Mouse (Mus musculus): ENCODE measurements around the gene 9430038I01Rik. TPM values are rescaled to one million over a fixed set of nuclear protein-coding genes. Genes with fewer than 3 reads are reported as not detected.

The 9430038I01Rik gene
- polyA plus RNA-seq, 2 experiments: 16.0 to 23.6 TPM

- no peak overlapping the region for H3K9ac ChIP-seq (ENCODE audit: low read depth, low read length, severe bottlenecking)
- H3K4me3 ChIP-seq (replicated peaks; ENCODE audit: low read length): no peak overlapping the region
- no peaks in the 10 kb centered on the region for H3K36me3 ChIP-seq (ENCODE audit: control insufficient read depth, insufficient read depth, low read length)
- DNase-seq (ENCODE audit: low spot score) (no peak), ATAC-seq (ENCODE audit: low FRiP score, low read depth) (no peak)
- no peak for TF ChIP-seq POLR2A (IDR thresholded peaks at IDR 0.05; ENCODE audit: borderline replicate concordance, extremely low read depth, insufficient read depth, insufficient read length)
- H3K27me3 ChIP-seq (ENCODE audit: control insufficient read depth, insufficient read depth, low read length): no peaks in the 10 kb centered on the region
- H3K4me2 ChIP-seq (replicated peaks; ENCODE audit: low read depth, low read length, severe bottlenecking): no peak overlapping the region
- H3K4me1 ChIP-seq (ENCODE audit: control insufficient read depth, insufficient read depth, low read length): no peaks in the 10 kb centered on the region
- 59% methylated on average over 2 of the region's 2 CpGs for WGBS
- no peaks in the 10 kb centered on the region for H3K9me3 ChIP-seq (ENCODE audit: control insufficient read depth, low read length)
- no peak overlapping the region for H3K27ac ChIP-seq (replicated peaks; ENCODE audit: low read depth, low read length)
These were observed 40.4 kb downstream of the 9430038I01Rik start for GRCm38 (mm10) chr7:137370175-137370574.

- Histone ChIP-seq H3K9ac (ENCODE audit: low read depth, low read length, severe bottlenecking) (no peak overlapping the region), H3K36me3 (ENCODE audit: control insufficient read depth, insufficient read depth, low read length) (no peaks in the 10 kb centered on the region), H3K4me3 (replicated peaks; ENCODE audit: low read length) (no peak overlapping the region), H3K4me2 (replicated peaks; ENCODE audit: low read depth, low read length, severe bottlenecking) (no peak overlapping the region), H3K27ac (replicated peaks; ENCODE audit: low read depth, low read length) (no peak overlapping the region), H3K27me3 (ENCODE audit: control insufficient read depth, insufficient read depth, low read length) (no peaks in the 10 kb centered on the region), H3K9me3 (ENCODE audit: control insufficient read depth, low read length) (no peaks in the 10 kb centered on the region), H3K4me1 (ENCODE audit: control insufficient read depth, insufficient read depth, low read length) (no peaks in the 10 kb centered on the region)
- ATAC-seq (ENCODE audit: low FRiP score, low read depth): no peak
- no peak for TF ChIP-seq POLR2A (IDR thresholded peaks at IDR 0.05; ENCODE audit: borderline replicate concordance, extremely low read depth, insufficient read depth, insufficient read length)
- no peak for DNase-seq (ENCODE audit: low spot score)
- WGBS: 83% methylated on average over 4 of the region's 4 CpGs
These were observed 43.8 kb downstream of the 9430038I01Rik start for GRCm38 (mm10) chr7:137366736-137367135.

- WGBS: 91% methylated on average over 8 of the region's 8 CpGs
- ATAC-seq (ENCODE audit: low FRiP score, low read depth): no peak
- TF ChIP-seq POLR2A (IDR thresholded peaks at IDR 0.05; ENCODE audit: borderline replicate concordance, extremely low read depth, insufficient read depth, insufficient read length): no peak
- no peak for DNase-seq (ENCODE audit: low spot score)
- Histone ChIP-seq H3K27me3 (ENCODE audit: control insufficient read depth, insufficient read depth, low read length) (no peaks in the 10 kb centered on the region), H3K9ac (ENCODE audit: low read depth, low read length, severe bottlenecking) (no peak overlapping the region), H3K9me3 (ENCODE audit: control insufficient read depth, low read length) (no peaks in the 10 kb centered on the region), H3K4me1 (ENCODE audit: control insufficient read depth, insufficient read depth, low read length) (no peaks in the 10 kb centered on the region), H3K4me3 (replicated peaks; ENCODE audit: low read length) (no peak overlapping the region), H3K36me3 (ENCODE audit: control insufficient read depth, insufficient read depth, low read length) (no peaks in the 10 kb centered on the region), H3K4me2 (replicated peaks; ENCODE audit: low read depth, low read length, severe bottlenecking) (no peak overlapping the region), H3K27ac (replicated peaks; ENCODE audit: low read depth, low read length) (no peak overlapping the region)
These were observed 45.5 kb downstream of the 9430038I01Rik start for GRCm38 (mm10) chr7:137365056-137365455.

- 78% methylated on average over 7 of the region's 7 CpGs for WGBS
- ATAC-seq (ENCODE audit: low FRiP score, low read depth): no peak
- no peak overlapping the region for H3K4me2 ChIP-seq (replicated peaks; ENCODE audit: low read depth, low read length, severe bottlenecking)
- H3K4me1 ChIP-seq (ENCODE audit: control insufficient read depth, insufficient read depth, low read length): no peaks in the 10 kb centered on the region
- H3K4me3 ChIP-seq (replicated peaks; ENCODE audit: low read length): no peak overlapping the region
- H3K27ac ChIP-seq (replicated peaks; ENCODE audit: low read depth, low read length): no peak overlapping the region
- DNase-seq (ENCODE audit: low spot score): no peak
- no peak for TF ChIP-seq POLR2A (IDR thresholded peaks at IDR 0.05; ENCODE audit: borderline replicate concordance, extremely low read depth, insufficient read depth, insufficient read length)
- H3K9ac ChIP-seq (ENCODE audit: low read depth, low read length, severe bottlenecking): no peak overlapping the region
- no peaks in the 10 kb centered on the region for H3K9me3 ChIP-seq (ENCODE audit: control insufficient read depth, low read length)
- H3K36me3 ChIP-seq (ENCODE audit: control insufficient read depth, insufficient read depth, low read length): no peaks in the 10 kb centered on the region
- no peaks in the 10 kb centered on the region for H3K27me3 ChIP-seq (ENCODE audit: control insufficient read depth, insufficient read depth, low read length)
These were observed 46.0 kb downstream of the 9430038I01Rik start for GRCm38 (mm10) chr7:137364571-137364970.

- TF ChIP-seq POLR2A (IDR thresholded peaks at IDR 0.05; ENCODE audit: borderline replicate concordance, extremely low read depth, insufficient read depth, insufficient read length): no peak
- no peak overlapping the region for H3K9ac ChIP-seq (ENCODE audit: low read depth, low read length, severe bottlenecking)
- no peak for DNase-seq (ENCODE audit: low spot score)
- 64% methylated on average over 7 of the region's 7 CpGs for WGBS
- no peak for ATAC-seq (ENCODE audit: low FRiP score, low read depth)
- H3K27me3 ChIP-seq (ENCODE audit: control insufficient read depth, insufficient read depth, low read length): no peaks in the 10 kb centered on the region
- H3K4me2 ChIP-seq (replicated peaks; ENCODE audit: low read depth, low read length, severe bottlenecking): no peak overlapping the region
- H3K27ac ChIP-seq (replicated peaks; ENCODE audit: low read depth, low read length): no peak overlapping the region
- no peaks in the 10 kb centered on the region for H3K36me3 ChIP-seq (ENCODE audit: control insufficient read depth, insufficient read depth, low read length)
- H3K4me1 ChIP-seq (ENCODE audit: control insufficient read depth, insufficient read depth, low read length): no peaks in the 10 kb centered on the region
- H3K4me3 ChIP-seq (replicated peaks; ENCODE audit: low read length): no peak overlapping the region
- H3K9me3 ChIP-seq (ENCODE audit: control insufficient read depth, low read length): no peaks in the 10 kb centered on the region
These were observed 63.7 kb downstream of the 9430038I01Rik start for GRCm38 (mm10) chr7:137346860-137347259.

GRCm38 (mm10) chr7:137346068-137346467 lies 64.5 kb downstream of the 9430038I01Rik start:
- WGBS: 62% methylated on average over 10 of the region's 10 CpGs
- Histone ChIP-seq H3K4me3 (replicated peaks; ENCODE audit: low read length) (no peak overlapping the region), H3K4me2 (replicated peaks; ENCODE audit: low read depth, low read length, severe bottlenecking) (no peak overlapping the region), H3K4me1 (ENCODE audit: control insufficient read depth, insufficient read depth, low read length) (no peaks in the 10 kb centered on the region), H3K9me3 (ENCODE audit: control insufficient read depth, low read length) (no peaks in the 10 kb centered on the region), H3K27me3 (ENCODE audit: control insufficient read depth, insufficient read depth, low read length) (no peaks in the 10 kb centered on the region), H3K27ac (replicated peaks; ENCODE audit: low read depth, low read length) (no peak overlapping the region), H3K36me3 (ENCODE audit: control insufficient read depth, insufficient read depth, low read length) (no peaks in the 10 kb centered on the region), H3K9ac (ENCODE audit: low read depth, low read length, severe bottlenecking) (no peak overlapping the region)
- ATAC-seq (ENCODE audit: low FRiP score, low read depth) (0 out of 2 replicates have a peak, but pooled peaks have one; percentile 67), DNase-seq (ENCODE audit: low spot score) (peak; percentile 61)
- no peak for TF ChIP-seq POLR2A (IDR thresholded peaks at IDR 0.05; ENCODE audit: borderline replicate concordance, extremely low read depth, insufficient read depth, insufficient read length)

Measured in limb, embryonic 14.5 days (tissue).